Mouse (Mus musculus) spleen, adult 2 months (tissue): ENCODE measurements around the gene Lrrc27.

ENCODE experiments used
- CTCF ChIP-seq: fragments of 200-500 bp; IDR thresholded peaks from 2 replicates; pipeline ENCODE4 v1.5.1; 2011; ENCODE audit warnings: mild to moderate bottlenecking, inconsistent platforms; ENCODE audit not compliant: insufficient read depth, insufficient read length, insufficient replicate concordance; ENCODE audit errors: extremely low read depth
- POLR2A ChIP-seq: fragments of 200-500 bp; IDR thresholded peaks from 2 replicates; pipeline ENCODE4 v1.6.1; 2011; ENCODE audit warnings: low read depth, low read length, inconsistent platforms

DNA sequence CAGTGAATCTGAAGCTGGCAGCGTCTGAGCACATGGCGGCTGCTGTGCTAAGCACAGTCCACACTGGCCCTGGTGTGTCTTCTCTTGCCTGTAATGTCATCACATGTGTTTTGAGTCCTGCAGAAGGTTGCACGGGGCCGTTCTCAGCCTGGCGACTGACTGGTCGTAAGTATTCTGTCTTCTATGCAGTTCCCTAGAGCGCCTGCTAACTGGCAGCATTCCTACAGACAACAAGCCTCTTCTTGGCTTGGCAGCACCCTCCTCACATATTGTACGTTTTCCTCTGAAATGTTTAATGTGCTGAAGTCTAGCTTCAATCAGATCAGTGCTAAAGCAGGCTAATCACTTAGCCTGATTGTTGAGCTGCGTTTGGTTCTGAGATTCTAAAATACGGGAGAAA is 62.8 kb downstream of the Lrrc27 start:
- TF ChIP-seq POLR2A (no peak), CTCF (no peak)
